Mouse (Mus musculus): ENCODE data around the gene Cyb5d2.

Gene Cyb5d2

GRCm38 (mm10) chr11:72795455-72796295, at the start of gene Cyb5d2, which contains the start of gene Zzef1:
Cyb5d2 (minus strand) TSS chr11:72796142.
Zzef1 (plus strand) TSS chr11:72796226.
- peak; percentile 94 for DNase-seq (ENCODE audit: low read depth, low spot score)

- no peak for DNase-seq (ENCODE audit: low read depth, low spot score)
These were observed 49.6 kb upstream of the Cyb5d2 start for GRCm38 (mm10) chr11:72845526-72845925.

DNA sequence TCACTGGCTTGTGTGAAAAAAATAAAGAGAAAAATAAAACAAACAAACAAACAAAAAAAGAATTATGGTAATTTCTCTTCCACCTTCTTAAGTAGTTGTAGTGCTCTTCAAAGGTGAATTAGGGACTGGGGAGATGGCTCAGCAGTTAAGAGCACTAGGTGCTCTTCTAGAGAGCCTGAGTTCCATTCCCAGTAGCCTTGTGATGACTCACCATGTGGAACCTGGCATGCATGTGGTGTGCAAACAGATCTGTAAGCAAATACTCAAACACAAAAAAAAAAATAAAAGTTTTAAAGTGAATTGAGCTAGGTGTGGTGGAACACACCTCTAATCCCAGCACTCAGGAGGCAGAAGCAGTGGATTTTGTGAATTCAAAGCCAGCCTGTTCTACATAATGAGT, 47.6 kb upstream of the Cyb5d2 start:
- DNase-seq (ENCODE audit: low read depth, low spot score), result no peak

DNA sequence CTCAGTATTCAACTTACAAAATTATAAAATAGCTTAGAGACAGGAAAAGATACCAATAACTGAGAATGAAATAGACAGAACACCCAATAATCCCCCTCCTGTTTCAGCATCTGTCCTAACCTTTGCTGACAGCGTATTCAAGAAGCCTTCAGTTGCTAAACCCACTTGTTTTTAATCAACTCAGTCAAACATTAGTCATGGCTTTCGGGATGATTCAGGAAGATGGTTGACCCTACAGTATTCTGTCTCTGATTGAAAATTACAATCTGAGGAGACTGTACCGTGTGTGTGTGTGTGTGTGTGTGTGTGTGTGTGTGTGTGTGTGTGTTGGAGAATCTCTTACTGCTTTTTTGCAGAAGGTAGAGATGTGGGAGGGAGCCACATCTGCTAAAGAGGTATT, 46.8 kb upstream of the Cyb5d2 start:
- no peak for DNase-seq (ENCODE audit: low read depth, low spot score)

- DNase-seq (ENCODE audit: low read depth, low spot score), result no peak
These were observed 33.9 kb upstream of the Cyb5d2 start for GRCm38 (mm10) chr11:72829869-72830268.

DNA sequence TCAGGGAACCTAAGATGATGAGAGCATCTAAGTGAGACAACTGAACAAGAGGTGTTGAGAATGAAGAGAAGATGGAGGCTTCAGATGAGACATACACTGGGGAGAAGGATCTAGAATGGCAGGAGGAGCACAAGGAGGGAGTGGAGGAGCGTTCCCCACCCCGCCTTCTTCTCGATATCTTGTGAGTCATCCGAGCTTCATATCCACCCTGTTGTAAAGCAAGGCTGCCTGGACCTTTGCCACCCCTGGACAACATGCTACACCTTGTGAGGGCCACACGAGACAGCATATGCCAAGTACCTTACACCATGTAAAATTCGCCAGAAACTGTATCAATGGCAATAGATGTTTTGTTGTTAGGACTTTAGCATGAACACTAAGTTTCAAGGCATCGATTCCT, 25.1 kb upstream of the Cyb5d2 start:
- DNase-seq (ENCODE audit: low read depth, low spot score), result no peak

GRCm38 (mm10) chr11:72818067-72818466, 22.1 kb upstream of the Cyb5d2 start:
- DNase-seq (ENCODE audit: low read depth, low spot score), result no peak

DNA sequence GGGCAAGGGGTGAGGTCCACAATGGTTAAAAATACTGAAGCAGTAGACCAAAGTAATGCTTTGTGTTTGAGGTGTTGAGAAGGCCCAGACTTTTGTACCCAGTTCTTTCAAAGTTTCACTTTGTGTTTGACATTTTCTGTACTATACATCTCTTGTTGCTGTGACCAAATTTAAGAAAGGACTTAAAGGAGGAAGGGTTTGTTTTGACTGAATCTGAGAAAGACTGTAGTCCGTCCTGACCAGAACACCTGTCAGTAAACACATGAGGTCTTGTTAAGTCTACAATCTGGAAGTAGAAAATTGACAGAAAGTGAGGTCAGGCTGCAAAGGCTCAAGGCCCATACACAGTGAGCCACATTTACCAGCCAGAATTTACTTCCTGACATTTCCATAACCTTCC, 20.9 kb upstream of the Cyb5d2 start:
- DNase-seq (ENCODE audit: low read depth, low spot score), result no peak

GRCm38 (mm10) chr11:72814188-72814587, 18.2 kb upstream of the Cyb5d2 start:
- peak; percentile 16 for DNase-seq (ENCODE audit: low read depth, low spot score)

- no peak for DNase-seq (ENCODE audit: low read depth, low spot score)
These were observed 17.7 kb upstream of the Cyb5d2 start for GRCm38 (mm10) chr11:72813687-72814086.

- DNase-seq (ENCODE audit: low read depth, low spot score), result no peak
These were observed 12.1 kb upstream of the Cyb5d2 start for GRCm38 (mm10) chr11:72807992-72808391.

- no peak for DNase-seq (ENCODE audit: low read depth, low spot score)
These were observed 10.6 kb upstream of the Cyb5d2 start for GRCm38 (mm10) chr11:72806556-72806955.

GRCm38 (mm10) chr11:72805232-72805631, 9.3 kb upstream of the Cyb5d2 start:
- no peak for DNase-seq (ENCODE audit: low read depth, low spot score)

DNA sequence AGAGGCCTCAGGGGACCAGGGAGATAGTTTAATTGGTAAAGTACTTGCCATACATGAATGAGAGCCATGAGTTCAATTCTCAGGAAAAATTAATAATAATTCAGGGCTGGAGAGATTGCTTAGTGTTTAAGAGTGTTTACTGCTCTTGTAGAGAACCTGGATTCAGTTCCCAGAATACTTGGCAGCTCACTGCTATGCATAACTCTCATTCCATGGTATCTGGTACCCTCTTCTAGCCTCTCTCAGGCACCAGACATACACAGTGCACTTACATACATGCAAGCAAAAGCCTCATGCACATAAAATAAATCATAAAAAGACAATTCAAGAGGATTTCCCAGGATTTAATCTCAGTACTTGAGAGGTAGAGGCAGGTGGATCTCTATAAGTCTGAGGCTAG, 8.6 kb upstream of the Cyb5d2 start:
- DNase-seq (ENCODE audit: low read depth, low spot score), result no peak

DNA sequence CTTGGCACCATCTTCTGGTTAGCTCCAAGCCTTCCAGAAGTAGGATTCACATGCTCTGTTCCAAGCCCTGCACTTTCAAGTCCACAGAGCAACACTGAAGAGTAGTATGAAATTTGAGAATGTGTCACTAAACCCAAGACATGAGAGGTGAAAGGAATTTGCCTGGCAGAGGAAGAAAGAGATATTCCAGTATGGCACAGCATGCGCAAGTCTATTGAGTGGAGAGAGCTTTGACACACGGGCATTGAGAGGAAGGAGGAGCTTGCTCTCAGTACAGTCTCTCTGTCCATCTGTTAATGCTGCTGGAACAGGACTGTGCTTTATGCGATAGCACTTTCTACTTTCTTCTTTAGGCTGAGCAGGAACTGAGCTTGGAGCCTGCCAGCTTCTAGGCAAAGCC, 7.1 kb upstream of the Cyb5d2 start:
- no peak for DNase-seq (ENCODE audit: low read depth, low spot score)

GRCm38 (mm10) chr11:72801182-72801581, 5.2 kb upstream of the Cyb5d2 start:
- DNase-seq (ENCODE audit: low read depth, low spot score), result no peak

GRCm38 (mm10) chr11:72798112-72798511, 2.2 kb upstream of the Cyb5d2 start:
- DNase-seq (ENCODE audit: low read depth, low spot score), result no peak

GRCm38 (mm10) chr11:72796773-72797338, 914 bp upstream of the Cyb5d2 start:
- DNase-seq (ENCODE audit: low read depth, low spot score), result peak; percentile 15

DNA sequence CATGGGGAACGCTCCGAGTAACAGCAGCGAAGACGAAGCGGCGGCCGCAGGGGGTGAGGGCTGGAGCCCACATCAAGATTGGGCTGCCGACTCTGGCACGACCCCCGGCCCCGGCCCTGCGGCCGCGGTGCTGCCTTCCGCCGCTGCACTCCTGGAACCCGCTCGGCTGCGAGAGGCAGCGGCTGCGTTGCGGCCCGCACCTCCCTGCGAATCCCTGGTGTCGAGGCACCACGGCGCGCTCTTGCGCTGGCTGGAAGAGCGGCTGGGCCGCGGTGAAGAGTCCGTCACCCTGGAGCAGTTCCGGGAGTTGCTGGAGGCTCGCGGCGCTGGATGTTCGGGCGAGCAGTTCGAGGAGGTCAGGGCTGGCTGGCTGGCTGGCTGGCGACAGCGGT, 350 bp upstream of the Cyb5d2 start:
- DNase-seq (ENCODE audit: low read depth, low spot score), result no peak

GRCm38 (mm10) chr11:72795149-72795454, 840 bp downstream of the Cyb5d2 start:
- DNase-seq (ENCODE audit: low read depth, low spot score), result no peak

- DNase-seq (ENCODE audit: low read depth, low spot score), result no peak
These were observed 3.9 kb downstream of the Cyb5d2 start for GRCm38 (mm10) chr11:72792033-72792432.

DNA sequence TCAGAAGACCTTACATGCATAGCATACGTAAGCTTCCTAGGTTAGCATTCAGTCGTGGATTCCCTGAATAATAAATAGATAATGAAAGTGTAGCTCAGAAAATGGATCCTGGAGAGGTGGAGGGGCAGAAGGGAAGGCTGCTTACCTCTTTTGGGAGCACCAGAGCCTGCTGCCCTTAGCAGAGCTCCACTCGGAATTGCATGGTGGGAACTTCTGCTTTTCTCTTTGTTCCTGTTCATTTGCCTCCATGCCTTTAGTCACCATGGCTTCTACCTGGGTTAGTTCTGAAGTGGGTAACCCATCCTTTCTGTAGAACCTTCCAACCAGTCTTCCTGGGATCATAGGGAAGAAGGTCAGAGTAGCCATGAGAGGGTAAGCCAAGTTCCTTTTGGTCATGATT, 13.4 kb downstream of the Cyb5d2 start:
- no peak for DNase-seq (ENCODE audit: low read depth, low spot score)

GRCm38 (mm10) chr11:72782103-72782502, 13.8 kb downstream of the Cyb5d2 start:
- no peak for DNase-seq (ENCODE audit: low read depth, low spot score)
